Mouse (Mus musculus): ENCODE results near the gene Elk3.

The Elk3 gene

GRCm38 (mm10) chr10:93242208-93242607, 68.7 kb downstream of the Elk3 start:
- no peak for DNase-seq (ENCODE audit: low spot score in 2 of 2)

- DNase-seq (ENCODE audit: low spot score in 2 of 2) = no peak
Measured at GRCm38 (mm10) chr10:93239201-93239806, 71.6 kb downstream of the Elk3 start.

- DNase-seq (ENCODE audit: low spot score in 2 of 2) = no peak
Measured at GRCm38 (mm10) chr10:93234692-93235091, 76.2 kb downstream of the Elk3 start.

GRCm38 (mm10) chr10:93233665-93234194, 77.2 kb downstream of the Elk3 start:
- DNase-seq (ENCODE audit: low spot score in 2 of 2) = no peak

- DNase-seq (ENCODE audit: low spot score in 2 of 2) = no peak
Measured at GRCm38 (mm10) chr10:93231893-93232292, 79.0 kb downstream of the Elk3 start.

- DNase-seq (ENCODE audit: low spot score in 2 of 2) = no peak
Measured at GRCm38 (mm10) chr10:93231490-93231889, 79.4 kb downstream of the Elk3 start.

- DNase-seq (ENCODE audit: low spot score in 2 of 2) = no peak
Measured at GRCm38 (mm10) chr10:93228401-93229007, 82.4 kb downstream of the Elk3 start.

GRCm38 (mm10) chr10:93227921-93228320, 83.0 kb downstream of the Elk3 start:
- DNase-seq (ENCODE audit: low spot score in 2 of 2) = no peak

GRCm38 (mm10) chr10:93225751-93226150, 85.2 kb downstream of the Elk3 start:
- no peak for DNase-seq (ENCODE audit: low spot score in 2 of 2)

GRCm38 (mm10) chr10:93215051-93215763, 95.7 kb downstream of the Elk3 start:
- DNase-seq (ENCODE audit: low spot score in 2 of 2) = no peak

GRCm38 (mm10) chr10:93214251-93214650, 96.7 kb downstream of the Elk3 start:
- DNase-seq (ENCODE audit: low spot score in 2 of 2) = no peak

- no peak for DNase-seq (ENCODE audit: low spot score in 2 of 2)
Measured at GRCm38 (mm10) chr10:93213339-93213738, 97.6 kb downstream of the Elk3 start.

- DNase-seq (ENCODE audit: low spot score in 2 of 2) = no peak
Measured at GRCm38 (mm10) chr10:93212699-93213098, 98.2 kb downstream of the Elk3 start.

- DNase-seq (ENCODE audit: low spot score in 2 of 2) = no peak
Measured at GRCm38 (mm10) chr10:93207176-93207575, 103.8 kb downstream of the Elk3 start.

GRCm38 (mm10) chr10:93205287-93205956, 105.5 kb downstream of the Elk3 start:
- no peak for DNase-seq (ENCODE audit: low spot score in 2 of 2)

GRCm38 (mm10) chr10:93201846-93202458, 109.0 kb downstream of the Elk3 start:
- no peak for DNase-seq (ENCODE audit: low spot score in 2 of 2)

- no peak for DNase-seq (ENCODE audit: low spot score in 2 of 2)
Measured at GRCm38 (mm10) chr10:93198958-93199357, 112.0 kb downstream of the Elk3 start.

Data from spleen, postnatal 10 days (tissue).